Mouse (Mus musculus): ENCODE measurements around the gene 4933424G06Rik. TPM values are rescaled to one million over a fixed set of nuclear protein-coding genes. Genes with fewer than 3 reads are reported as not detected.
A peak's percentile ranks its signal among the peaks of the same experiment; 100 is the strongest.
"Not testable (repeated sequence)": the region's sequence is repeated elsewhere in the genome, so short reads cannot be mapped to it uniquely, and the experiment has no call there.

Gene 4933424G06Rik
- polyA plus RNA-seq (2015; fragmentation: Nextera tagmentation; extraction: Ambion mirVana) = 0.13 TPM in 1 of 2 replicates, not detected in the other

GRCm38 (mm10) chr1:36709854-36710280 lies at the start of gene 4933424G06Rik:
Gene 4933424G06Rik, plus strand, starts transcription at chr1:36710149.
- ATAC-seq (ENCODE audit: insufficient read depth, low FRiP score) = peak; percentile 96
- Histone ChIP-seq H3K27me3 (ENCODE audit: control insufficient read depth, insufficient read depth, low read length) (no peaks in the 10 kb centered on the region), H3K9ac (ENCODE audit: low read length) (peak within 1 kb of the TSS; percentile 94), H3K4me3 (replicated peaks; ENCODE audit: low read length) (peak within 1 kb of the TSS; percentile 85), H3K27ac (ENCODE audit: low read length) (peak within 1 kb of the TSS; percentile 85), H3K4me2 (ENCODE audit: low read depth, low read length) (peak within 1 kb of the TSS; percentile 70), H3K36me3 (ENCODE audit: control insufficient read depth, insufficient read depth, low read length) (peaks cover 3% of the 10 kb centered on the region; the same call in 1 of the 2 replicates), H3K4me1 (ENCODE audit: control insufficient read depth, insufficient read depth, low read length) (peaks cover 14% of the 10 kb centered on the region), H3K9me3 (replicated peaks; ENCODE audit: control insufficient read depth, low read length) (no peaks in the 10 kb centered on the region)
- 0% methylated on average over 29 of the region's 29 CpGs for WGBS

DNA sequence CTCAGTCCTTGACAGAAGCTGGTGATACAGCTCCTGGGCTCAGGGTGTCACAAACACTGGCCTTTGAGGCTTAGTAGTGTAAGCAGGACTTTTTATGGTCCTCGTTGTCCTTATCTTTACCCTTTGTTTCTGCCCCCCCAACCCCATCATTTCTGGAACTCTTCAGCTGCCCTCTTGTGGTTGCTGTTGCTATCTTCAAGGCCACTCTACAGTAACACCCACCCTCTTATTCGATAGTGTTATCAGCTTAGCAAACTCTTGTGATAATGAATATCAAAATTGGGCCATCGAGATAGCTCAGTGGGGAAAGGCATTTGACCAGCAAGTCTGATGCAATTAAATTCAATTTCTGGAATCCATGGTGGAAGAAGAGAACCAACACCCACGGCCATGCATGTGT lies 45.5 kb upstream of the 4933424G06Rik start:
- H3K4me3 ChIP-seq (replicated peaks; ENCODE audit: low read length) = no peak overlapping the region
- no peaks in the 10 kb centered on the region for H3K4me1 ChIP-seq (ENCODE audit: control insufficient read depth, insufficient read depth, low read length)
- H3K9me3 ChIP-seq (replicated peaks; ENCODE audit: control insufficient read depth, low read length) = no peaks in the 10 kb centered on the region
- H3K9ac ChIP-seq (ENCODE audit: low read length) = no peak overlapping the region
- H3K36me3 ChIP-seq (ENCODE audit: control insufficient read depth, insufficient read depth, low read length) = no peaks in the 10 kb centered on the region
- no peak for ATAC-seq (ENCODE audit: insufficient read depth, low FRiP score)
- peak overlapping the region; percentile 6; the same call in 1 of the 2 replicates for H3K27ac ChIP-seq (ENCODE audit: low read length)
- 50% methylated on average over 4 of the region's 4 CpGs for WGBS
- no peak overlapping the region for H3K4me2 ChIP-seq (ENCODE audit: low read depth, low read length)
- H3K27me3 ChIP-seq (ENCODE audit: control insufficient read depth, insufficient read depth, low read length) = no peaks in the 10 kb centered on the region

DNA sequence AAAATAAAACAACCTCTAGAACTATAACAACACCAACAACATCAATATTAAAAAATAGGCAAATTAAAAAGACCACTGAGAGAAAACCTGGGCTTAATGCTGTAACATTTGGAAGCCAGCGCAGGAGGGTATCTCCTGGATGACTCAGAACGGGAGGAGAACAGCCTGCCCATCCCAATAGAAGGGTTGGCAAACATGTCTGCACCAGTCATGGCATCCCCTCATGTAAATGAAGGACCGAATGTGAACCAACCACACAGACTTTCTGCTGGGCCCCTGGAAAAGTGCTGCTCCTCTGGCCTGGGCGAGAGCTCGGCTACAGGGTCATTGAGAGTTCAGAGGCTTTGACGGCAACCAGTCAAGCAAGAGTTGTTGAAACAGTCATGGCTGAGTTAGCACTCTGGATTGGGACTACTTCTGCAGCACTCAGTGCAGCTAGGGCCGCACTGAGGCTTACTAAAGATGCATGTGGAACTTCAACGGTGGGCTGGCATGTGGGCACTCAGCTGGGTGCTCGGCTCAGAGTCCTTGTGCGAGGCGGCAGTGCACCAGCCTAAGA lies 44.7 kb upstream of the 4933424G06Rik start:
- no peak overlapping the region for H3K4me2 ChIP-seq (ENCODE audit: low read depth, low read length)
- H3K9ac ChIP-seq (ENCODE audit: low read length) = no peak overlapping the region
- H3K36me3 ChIP-seq (ENCODE audit: control insufficient read depth, insufficient read depth, low read length) = no peaks in the 10 kb centered on the region
- H3K4me3 ChIP-seq (replicated peaks; ENCODE audit: low read length) = no peak overlapping the region
- H3K9me3 ChIP-seq (replicated peaks; ENCODE audit: control insufficient read depth, low read length) = no peaks in the 10 kb centered on the region
- H3K4me1 ChIP-seq (ENCODE audit: control insufficient read depth, insufficient read depth, low read length) = no peaks in the 10 kb centered on the region
- ATAC-seq (ENCODE audit: insufficient read depth, low FRiP score) = peak; percentile 65; the same call in 1 of the 2 replicates
- WGBS = 60% methylated on average over 11 of the region's 11 CpGs
- peak overlapping the region; percentile 71 for H3K27ac ChIP-seq (ENCODE audit: low read length)
- no peaks in the 10 kb centered on the region for H3K27me3 ChIP-seq (ENCODE audit: control insufficient read depth, insufficient read depth, low read length)

DNA sequence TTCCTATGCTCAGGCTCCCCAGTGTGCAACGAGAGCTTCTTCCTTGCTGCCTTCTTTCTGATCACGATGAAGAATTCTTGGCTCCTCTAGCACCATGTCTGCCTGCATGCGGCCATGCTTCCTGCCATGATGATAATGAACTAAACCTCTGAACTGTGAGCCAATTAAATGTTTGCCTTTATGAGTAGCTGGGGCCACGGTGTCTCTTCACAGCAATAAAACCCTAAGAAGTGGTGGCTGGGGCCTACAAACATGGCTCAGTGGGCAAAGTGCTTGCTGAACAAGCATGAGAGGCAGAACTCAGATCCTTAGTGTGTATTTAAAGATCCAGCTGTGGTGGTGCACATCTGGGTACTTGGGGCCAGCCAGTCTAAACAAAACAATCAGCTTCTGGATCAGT lies 44.0 kb upstream of the 4933424G06Rik start:
- H3K9ac ChIP-seq (ENCODE audit: low read length) = no peak overlapping the region
- no peaks in the 10 kb centered on the region for H3K4me1 ChIP-seq (ENCODE audit: control insufficient read depth, insufficient read depth, low read length)
- peak overlapping the region; percentile 71 for H3K27ac ChIP-seq (ENCODE audit: low read length)
- 58% methylated on average over 4 of the region's 4 CpGs for WGBS
- no peaks in the 10 kb centered on the region for H3K27me3 ChIP-seq (ENCODE audit: control insufficient read depth, insufficient read depth, low read length)
- H3K4me3 ChIP-seq (replicated peaks; ENCODE audit: low read length) = no peak overlapping the region
- no peak for ATAC-seq (ENCODE audit: insufficient read depth, low FRiP score)
- no peak overlapping the region for H3K4me2 ChIP-seq (ENCODE audit: low read depth, low read length)
- no peaks in the 10 kb centered on the region for H3K9me3 ChIP-seq (replicated peaks; ENCODE audit: control insufficient read depth, low read length)
- no peaks in the 10 kb centered on the region for H3K36me3 ChIP-seq (ENCODE audit: control insufficient read depth, insufficient read depth, low read length)

GRCm38 (mm10) chr1:36668007-36668406 lies 41.9 kb upstream of the 4933424G06Rik start:
- H3K27me3 ChIP-seq (ENCODE audit: control insufficient read depth, insufficient read depth, low read length); ATAC-seq (ENCODE audit: insufficient read depth, low FRiP score); H3K4me2 ChIP-seq (ENCODE audit: low read depth, low read length); H3K4me1 ChIP-seq (ENCODE audit: control insufficient read depth, insufficient read depth, low read length); H3K9ac ChIP-seq (ENCODE audit: low read length); H3K4me3 ChIP-seq (replicated peaks; ENCODE audit: low read length); H3K36me3 ChIP-seq (ENCODE audit: control insufficient read depth, insufficient read depth, low read length); H3K27ac ChIP-seq (ENCODE audit: low read length); H3K9me3 ChIP-seq (replicated peaks; ENCODE audit: control insufficient read depth, low read length): not testable (repeated sequence)
- 73% methylated on average over 4 of the region's 4 CpGs for WGBS

- Histone ChIP-seq H3K4me1 (ENCODE audit: control insufficient read depth, insufficient read depth, low read length) (no peaks in the 10 kb centered on the region), H3K4me3 (replicated peaks; ENCODE audit: low read length) (no peak overlapping the region), H3K9ac (ENCODE audit: low read length) (no peak overlapping the region), H3K4me2 (ENCODE audit: low read depth, low read length) (no peak overlapping the region), H3K9me3 (replicated peaks; ENCODE audit: control insufficient read depth, low read length) (no peaks in the 10 kb centered on the region), H3K36me3 (ENCODE audit: control insufficient read depth, insufficient read depth, low read length) (no peaks in the 10 kb centered on the region), H3K27ac (ENCODE audit: low read length) (no peak overlapping the region), H3K27me3 (ENCODE audit: control insufficient read depth, insufficient read depth, low read length) (no peaks in the 10 kb centered on the region)
- ATAC-seq (ENCODE audit: insufficient read depth, low FRiP score) = no peak
- WGBS = 59% methylated on average over 4 of the region's 4 CpGs
Observed at GRCm38 (mm10) chr1:36670256-36670655, 39.7 kb upstream of the 4933424G06Rik start.

GRCm38 (mm10) chr1:36671260-36671659 lies 38.7 kb upstream of the 4933424G06Rik start:
- Histone ChIP-seq H3K27me3 (ENCODE audit: control insufficient read depth, insufficient read depth, low read length) (no peaks in the 10 kb centered on the region), H3K9ac (ENCODE audit: low read length) (no peak overlapping the region), H3K4me3 (replicated peaks; ENCODE audit: low read length) (no peak overlapping the region), H3K27ac (ENCODE audit: low read length) (no peak overlapping the region), H3K36me3 (ENCODE audit: control insufficient read depth, insufficient read depth, low read length) (no peaks in the 10 kb centered on the region), H3K4me1 (ENCODE audit: control insufficient read depth, insufficient read depth, low read length) (no peaks in the 10 kb centered on the region), H3K9me3 (replicated peaks; ENCODE audit: control insufficient read depth, low read length) (no peaks in the 10 kb centered on the region), H3K4me2 (ENCODE audit: low read depth, low read length) (no peak overlapping the region)
- no peak for ATAC-seq (ENCODE audit: insufficient read depth, low FRiP score)
- 84% methylated on average over 10 of the region's 10 CpGs for WGBS

DNA sequence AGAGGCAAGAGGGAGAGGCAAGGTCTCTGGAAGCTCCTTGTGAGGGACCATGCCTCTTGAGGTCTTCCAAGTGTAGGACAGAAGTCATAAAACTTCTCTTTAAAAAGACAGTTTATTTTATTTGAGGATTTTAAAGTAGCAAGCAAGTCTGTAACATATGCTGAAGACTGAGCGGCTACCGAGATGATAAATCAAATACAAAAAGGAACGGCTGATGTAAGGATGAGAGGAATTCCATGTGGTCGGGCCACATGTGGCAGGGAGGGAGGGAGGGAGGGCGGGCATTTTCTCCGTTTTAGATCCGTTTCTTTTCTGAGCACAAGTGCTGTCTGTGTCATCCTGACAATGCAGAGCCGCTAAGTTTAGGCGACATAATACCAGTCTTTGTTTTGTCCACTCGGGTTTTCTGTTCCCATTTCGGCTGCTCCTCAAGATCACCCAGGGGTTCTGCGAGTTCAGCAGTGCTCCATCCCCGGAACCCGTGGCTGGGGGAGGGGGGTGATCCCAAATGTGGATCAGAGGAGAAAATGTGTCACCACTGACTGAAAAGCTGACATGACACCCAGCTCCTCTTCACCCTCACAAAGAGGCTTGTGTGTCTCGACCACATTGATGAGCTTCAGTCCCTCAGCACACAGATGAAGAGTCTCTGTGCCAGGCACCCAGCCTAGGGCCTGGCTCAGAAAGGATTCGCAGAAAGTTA lies 37.1 kb upstream of the 4933424G06Rik start:
- H3K4me1 ChIP-seq (ENCODE audit: control insufficient read depth, insufficient read depth, low read length) = no peaks in the 10 kb centered on the region
- H3K4me3 ChIP-seq (replicated peaks; ENCODE audit: low read length) = no peak overlapping the region
- no peaks in the 10 kb centered on the region for H3K9me3 ChIP-seq (replicated peaks; ENCODE audit: control insufficient read depth, low read length)
- H3K4me2 ChIP-seq (ENCODE audit: low read depth, low read length) = no peak overlapping the region
- H3K27ac ChIP-seq (ENCODE audit: low read length) = no peak overlapping the region
- H3K9ac ChIP-seq (ENCODE audit: low read length) = no peak overlapping the region
- no peaks in the 10 kb centered on the region for H3K36me3 ChIP-seq (ENCODE audit: control insufficient read depth, insufficient read depth, low read length)
- no peak for ATAC-seq (ENCODE audit: insufficient read depth, low FRiP score)
- WGBS = 40% methylated on average over 16 of the region's 16 CpGs
- H3K27me3 ChIP-seq (ENCODE audit: control insufficient read depth, insufficient read depth, low read length) = no peaks in the 10 kb centered on the region

DNA sequence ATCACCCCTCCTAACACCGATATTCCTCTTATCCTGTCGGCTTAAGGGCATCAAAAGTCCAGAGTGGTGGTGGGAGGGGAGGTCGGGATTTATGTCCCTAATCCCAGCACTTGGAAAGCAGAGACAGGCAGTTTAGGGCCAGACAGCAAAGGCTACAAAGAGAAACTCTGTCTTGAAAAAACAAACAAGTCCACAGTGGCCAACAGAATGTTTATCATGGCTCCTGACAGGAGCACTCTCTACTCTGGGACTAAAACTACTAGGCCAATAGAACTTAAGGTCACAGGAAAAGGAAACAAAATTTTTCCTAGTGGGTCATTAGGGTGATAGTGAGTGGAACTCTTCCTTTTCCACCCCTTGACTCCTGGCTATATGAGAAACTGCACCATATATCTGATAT lies 35.0 kb upstream of the 4933424G06Rik start:
- Histone ChIP-seq H3K27ac (ENCODE audit: low read length) (no peak overlapping the region), H3K4me1 (ENCODE audit: control insufficient read depth, insufficient read depth, low read length) (no peaks in the 10 kb centered on the region), H3K4me2 (ENCODE audit: low read depth, low read length) (no peak overlapping the region), H3K27me3 (ENCODE audit: control insufficient read depth, insufficient read depth, low read length) (no peaks in the 10 kb centered on the region), H3K36me3 (ENCODE audit: control insufficient read depth, insufficient read depth, low read length) (no peaks in the 10 kb centered on the region), H3K9me3 (replicated peaks; ENCODE audit: control insufficient read depth, low read length) (no peaks in the 10 kb centered on the region), H3K4me3 (replicated peaks; ENCODE audit: low read length) (no peak overlapping the region), H3K9ac (ENCODE audit: low read length) (no peak overlapping the region)
- 21% methylated on average over 3 of the region's 3 CpGs for WGBS
- ATAC-seq (ENCODE audit: insufficient read depth, low FRiP score) = no peak

All from stomach, embryonic 16.5 days (tissue).